Mouse (Mus musculus) limb, embryonic 14.5 days (tissue): ENCODE measurements at regions not wholly inside any gene's neighbourhood (a gene's known extent, or its start where the extent isn't known, plus 50 kb on each side); places are given as distances from the start of the nearest gene placed in this dataset.

ENCODE experiments used
- ATAC-seq: fragments of 200-750 bp; cut with Nextera tagmentation; 2 replicates; pipeline ENCODE4 v1.8.0; 2017; ENCODE audit warnings: low read depth, moderate number of reproducible peaks, moderate TSS enrichment; ENCODE audit not compliant: low FRiP score
- DNase-seq: peaks from one replicate; pipeline ENCODE4 v3.0.0-alpha.2; 2015; ENCODE audit warnings: low spot score
- H3K27ac ChIP-seq: fragments of 300-500 bp; sonication (generic); replicated peaks from 2 replicates; pipeline ENCODE4 v1.5.1; 2014; ENCODE audit warnings: low read depth, mild to moderate bottlenecking, low read length, moderate library complexity, mixed read lengths
- H3K27me3 ChIP-seq: fragments of 300-500 bp; sonication (generic); 2 replicates; pipeline ENCODE4 v1.6.1; 2014; ENCODE audit warnings: low read length, mixed read lengths; ENCODE audit not compliant: control insufficient read depth, insufficient read depth
- H3K36me3 ChIP-seq: fragments of 300-500 bp; sonication (generic); 2 replicates; pipeline ENCODE4 v1.6.1; 2014; ENCODE audit warnings: mild to moderate bottlenecking, low read length, moderate library complexity, mixed read lengths; ENCODE audit not compliant: control insufficient read depth, insufficient read depth
- H3K4me1 ChIP-seq: fragments of 300-500 bp; sonication (generic); 2 replicates; pipeline ENCODE4 v1.6.1; 2014; ENCODE audit warnings: antibody characterized with exemption, low read length, mixed read lengths; ENCODE audit not compliant: control insufficient read depth, insufficient read depth
- H3K4me2 ChIP-seq: fragments of 300-500 bp; sonication (generic); replicated peaks from 2 replicates; pipeline ENCODE4 v1.6.1; 2014; ENCODE audit warnings: low read depth, mild to moderate bottlenecking, low read length, moderate library complexity; ENCODE audit not compliant: severe bottlenecking
- H3K4me3 ChIP-seq: fragments of 300-500 bp; sonication (generic); replicated peaks from 2 replicates; pipeline ENCODE4 v1.5.1; 2014; ENCODE audit warnings: low read length
- H3K9ac ChIP-seq: fragments of 300-500 bp; sonication (generic); 2 replicates; pipeline ENCODE4 v1.6.1; 2014; ENCODE audit warnings: mild to moderate bottlenecking, low read depth, low read length, moderate library complexity; ENCODE audit not compliant: severe bottlenecking
- H3K9me3 ChIP-seq: fragments of 300-500 bp; sonication (generic); 2 replicates; pipeline ENCODE4 v1.6.1; 2016; ENCODE audit warnings: low read length; ENCODE audit not compliant: control insufficient read depth
- POLR2A ChIP-seq: fragments of 200-500 bp; IDR thresholded peaks from 2 replicates; pipeline ENCODE4 v1.8.0; 2012; ENCODE audit warnings: inconsistent platforms, mild to moderate bottlenecking, moderate library complexity, borderline replicate concordance; ENCODE audit not compliant: insufficient read depth, insufficient read length; ENCODE audit errors: extremely low read depth
- WGBS: fragments of 180-500 bp; shearing (Covaris S2); extraction: QIAGEN DNeasy Blood & Tissue Kit; methylation state at CpG from one replicate; pipeline ENCODE4 v1.1.7; 2014; 5-methylcytosine and 5-hydroxymethylcytosine counted together

GRCm38 (mm10) chr10:8589106-8589505 lies 70.5 kb upstream of the Ust start:
- Histone ChIP-seq H3K36me3 (no peaks in the 10 kb centered on the region), H3K4me1 (peaks cover 3% of the 10 kb centered on the region; the same call in 1 of the 2 replicates), H3K9me3 (no peaks in the 10 kb centered on the region), H3K4me2 (no peak overlapping the region), H3K4me3 (no peak overlapping the region), H3K27ac (no peak overlapping the region), H3K9ac (no peak overlapping the region), H3K27me3 (no peaks in the 10 kb centered on the region)
- ATAC-seq (no peak), DNase-seq (no peak)
- no peak for TF ChIP-seq POLR2A
- WGBS: 96% methylated on average over 1 of the region's 1 CpGs

GRCm38 (mm10) chr10:8584389-8584908 lies 65.8 kb upstream of the Ust start:
- DNase-seq: no peak
- Histone ChIP-seq H3K4me3 (no peak overlapping the region), H3K36me3 (no peaks in the 10 kb centered on the region), H3K9me3 (no peaks in the 10 kb centered on the region), H3K4me2 (no peak overlapping the region), H3K9ac (no peak overlapping the region), H3K4me1 (no peaks in the 10 kb centered on the region), H3K27me3 (no peaks in the 10 kb centered on the region), H3K27ac (no peak overlapping the region)
- 68% methylated on average over 3 of the region's 3 CpGs for WGBS
- no peak for ATAC-seq
- no peak for TF ChIP-seq POLR2A

GRCm38 (mm10) chr10:8583552-8584388 lies 65.1 kb upstream of the Ust start:
- H3K4me3 ChIP-seq: no peak overlapping the region
- no peak overlapping the region for H3K9ac ChIP-seq
- TF ChIP-seq POLR2A: no peak
- no peak overlapping the region for H3K27ac ChIP-seq
- H3K27me3 ChIP-seq: no peaks in the 10 kb centered on the region
- 48% methylated on average over 7 of the region's 7 CpGs for WGBS
- no peaks in the 10 kb centered on the region for H3K36me3 ChIP-seq
- H3K9me3 ChIP-seq: no peaks in the 10 kb centered on the region
- ATAC-seq (no peak), DNase-seq (no peak)
- no peaks in the 10 kb centered on the region for H3K4me1 ChIP-seq
- no peak overlapping the region for H3K4me2 ChIP-seq

- no peak overlapping the region for H3K27ac ChIP-seq
- H3K36me3 ChIP-seq: no peaks in the 10 kb centered on the region
- H3K9me3 ChIP-seq: no peaks in the 10 kb centered on the region
- DNase-seq: no peak
- no peaks in the 10 kb centered on the region for H3K27me3 ChIP-seq
- H3K9ac ChIP-seq: no peak overlapping the region
- no peak overlapping the region for H3K4me2 ChIP-seq
- no peaks in the 10 kb centered on the region for H3K4me1 ChIP-seq
- no peak for TF ChIP-seq POLR2A
- no peak for ATAC-seq
- H3K4me3 ChIP-seq: no peak overlapping the region
- WGBS: 94% methylated on average over 2 of the region's 2 CpGs
Measured at GRCm38 (mm10) chr10:8580298-8580697, 61.7 kb upstream of the Ust start.

- Histone ChIP-seq H3K27me3 (no peaks in the 10 kb centered on the region), H3K4me3 (no peak overlapping the region), H3K27ac (no peak overlapping the region), H3K36me3 (no peaks in the 10 kb centered on the region), H3K9ac (no peak overlapping the region), H3K4me1 (no peaks in the 10 kb centered on the region), H3K9me3 (no peaks in the 10 kb centered on the region), H3K4me2 (no peak overlapping the region)
- ATAC-seq (no peak), DNase-seq (no peak)
- 85% methylated on average over 6 of the region's 6 CpGs for WGBS
- no peak for TF ChIP-seq POLR2A
Measured at GRCm38 (mm10) chr10:8577642-8578356, 59.2 kb upstream of the Ust start.
